Mouse (Mus musculus) E14TG2a.4 (cell line): ENCODE measurements at regions not wholly inside any gene's neighbourhood (a gene's known extent, or its start where the extent isn't known, plus 50 kb on each side); places are given as distances from the start of the nearest gene placed in this dataset.

Experiments used
- CTCF ChIP-seq: conservative IDR thresholded peaks from 2 replicates; pipeline ENCODE4 v1.5.1; 2014; ENCODE audit warnings: low read length
- POU5F1 ChIP-seq: IDR thresholded peaks from 2 replicates; pipeline ENCODE4 v1.6.1; 2014; ENCODE audit warnings: low read length, borderline replicate concordance

- no peak for TF ChIP-seq CTCF
- TF ChIP-seq POU5F1 = peak; percentile 71
Observed at GRCm38 (mm10) chr3:6173775-6174174, 423.2 kb downstream of the Gm8797 start.
